Mouse (Mus musculus): ENCODE data around the gene Gm28891.
"Not testable (repeated sequence)": the region's sequence is repeated elsewhere in the genome, so short reads cannot be mapped to it uniquely, and the experiment has no call there.

Gene Gm28891

GRCm38 (mm10) chrY:60240902-60241301 is at the start of gene Gm28891:
Gene Gm28891 (plus strand): TSS chrY:60241202.
- DNase-seq (ENCODE audit: low spot score in 2 of 2): not testable (repeated sequence)
